Mouse (Mus musculus) small intestine, adult 2 months (tissue): ENCODE results near the gene Aamp.

ENCODE experiments used
- CTCF ChIP-seq: fragments of 200-500 bp; IDR thresholded peaks from 2 replicates; pipeline ENCODE4 v1.5.1; 2012; ENCODE audit warnings: low read depth, mild to moderate bottlenecking, control low read depth, inconsistent platforms, low read length, moderate library complexity, mixed read lengths; ENCODE audit not compliant: insufficient replicate concordance, insufficient read length; ENCODE audit errors: extremely low read depth
- POLR2A ChIP-seq: fragments of 200-500 bp; IDR thresholded peaks from 2 replicates; pipeline ENCODE4 v1.6.1; 2012; ENCODE audit warnings: low read depth, mild to moderate bottlenecking, control low read depth, inconsistent platforms, low read length, moderate library complexity

DNA sequence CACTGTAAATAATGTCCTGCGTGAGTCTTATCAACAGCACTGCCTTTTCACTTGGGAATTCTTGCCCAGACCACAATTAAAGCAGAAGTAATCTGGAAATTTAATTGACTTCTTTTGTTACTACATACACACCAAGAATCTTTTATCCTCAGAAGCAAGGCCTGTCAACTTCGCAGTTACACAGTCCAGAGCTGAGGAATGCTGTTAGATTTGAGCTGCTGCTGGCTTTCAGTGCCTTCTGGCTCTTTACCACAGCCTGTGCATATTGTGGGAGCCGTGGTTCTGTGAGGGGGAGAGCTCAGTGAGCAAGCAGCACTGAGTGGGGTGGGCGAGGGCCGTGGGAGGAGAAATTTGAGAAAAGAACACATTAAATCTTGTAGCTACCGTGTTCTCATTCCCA, 44.2 kb downstream of the Aamp start:
- TF ChIP-seq CTCF (no peak), POLR2A (no peak)
